Mouse (Mus musculus): Measurements from ENCODE around the gene 2310034C09Rik. TPM values are rescaled to one million over a fixed set of nuclear protein-coding genes. Genes with fewer than 3 reads are reported as not detected.
"Not testable (repeated sequence)": the region's sequence is repeated elsewhere in the genome, so short reads cannot be mapped to it uniquely, and the experiment has no call there.

Gene 2310034C09Rik
- not detected in 2 replicates for polyA plus RNA-seq (2014; fragmentation: Nextera tagmentation; extraction: Ambion mirVana)

- H3K9ac ChIP-seq (ENCODE audit: low read length); H3K27me3 ChIP-seq (ENCODE audit: control insufficient read depth, insufficient read depth, low read length); H3K4me3 ChIP-seq (ENCODE audit: control insufficient read depth in 1 of 2, insufficient read depth in 1 of 2, low read depth in 1 of 2, low read length in 2 of 2); H3K36me3 ChIP-seq (ENCODE audit: control insufficient read depth, insufficient read depth, low read length); ATAC-seq (ENCODE audit: insufficient number of reproducible peaks, insufficient read depth, low FRiP score, low read depth); H3K27ac ChIP-seq (replicated peaks in 1 of 2; ENCODE audit: control insufficient read depth in 1 of 2, insufficient read depth in 1 of 2, low read depth in 2 of 2, low read length in 2 of 2); H3K9me3 ChIP-seq (ENCODE audit: control insufficient read depth, low read length); H3K4me1 ChIP-seq (ENCODE audit: control insufficient read depth in 2 of 2, insufficient read depth in 2 of 2, low read length in 2 of 2); H3K4me2 ChIP-seq (ENCODE audit: low read length): not testable (repeated sequence)
- WGBS, result 77% methylated on average over 3 of the region's 3 CpGs
Observed at GRCm38 (mm10) chr16:88758547-88758946, at the start of gene 2310034C09Rik. Gene 2310034C09Rik, plus strand, starts transcription at chr16:88758847.

- Histone ChIP-seq H3K27me3 (ENCODE audit: control insufficient read depth, insufficient read depth, low read length) (no peaks in the 10 kb centered on the region), H3K9me3 (ENCODE audit: control insufficient read depth, low read length) (no peaks in the 10 kb centered on the region), H3K9ac (ENCODE audit: low read length) (no peak overlapping the region), H3K27ac (replicated peaks in 1 of 2; ENCODE audit: control insufficient read depth in 1 of 2, insufficient read depth in 1 of 2, low read depth in 2 of 2, low read length in 2 of 2) (no peak overlapping the region), H3K4me2 (ENCODE audit: low read length) (no peak overlapping the region), H3K36me3 (ENCODE audit: control insufficient read depth, insufficient read depth, low read length) (no peaks in the 10 kb centered on the region), H3K4me1 (ENCODE audit: control insufficient read depth in 2 of 2, insufficient read depth in 2 of 2, low read length in 2 of 2) (no peaks in the 10 kb centered on the region), H3K4me3 (ENCODE audit: control insufficient read depth in 1 of 2, insufficient read depth in 1 of 2, low read depth in 1 of 2, low read length in 2 of 2) (no peak overlapping the region)
- 58% methylated on average over 4 of the region's 4 CpGs for WGBS
- no peak for ATAC-seq (ENCODE audit: insufficient number of reproducible peaks, insufficient read depth, low FRiP score, low read depth)
Observed at GRCm38 (mm10) chr16:88710757-88711156, 47.9 kb upstream of the 2310034C09Rik start.

- Histone ChIP-seq H3K27me3 (ENCODE audit: control insufficient read depth, insufficient read depth, low read length) (no peaks in the 10 kb centered on the region), H3K36me3 (ENCODE audit: control insufficient read depth, insufficient read depth, low read length) (no peaks in the 10 kb centered on the region), H3K4me3 (ENCODE audit: control insufficient read depth in 1 of 2, insufficient read depth in 1 of 2, low read depth in 1 of 2, low read length in 2 of 2) (no peak overlapping the region), H3K9me3 (ENCODE audit: control insufficient read depth, low read length) (no peaks in the 10 kb centered on the region), H3K9ac (ENCODE audit: low read length) (no peak overlapping the region), H3K4me1 (ENCODE audit: control insufficient read depth in 2 of 2, insufficient read depth in 2 of 2, low read length in 2 of 2) (no peaks in the 10 kb centered on the region), H3K27ac (replicated peaks in 1 of 2; ENCODE audit: control insufficient read depth in 1 of 2, insufficient read depth in 1 of 2, low read depth in 2 of 2, low read length in 2 of 2) (no peak overlapping the region), H3K4me2 (ENCODE audit: low read length) (no peak overlapping the region)
- whole genome bisulfite sequencing, result 76% methylated on average over 6 of the region's 6 CpGs
- ATAC-seq (ENCODE audit: insufficient number of reproducible peaks, insufficient read depth, low FRiP score, low read depth), result no peak
Observed at GRCm38 (mm10) chr16:88711245-88711644, 47.4 kb upstream of the 2310034C09Rik start.

- no peak for ATAC-seq (ENCODE audit: insufficient number of reproducible peaks, insufficient read depth, low FRiP score, low read depth)
- no peaks in the 10 kb centered on the region for H3K9me3 ChIP-seq (ENCODE audit: control insufficient read depth, low read length)
- H3K27me3 ChIP-seq (ENCODE audit: control insufficient read depth, insufficient read depth, low read length), result no peaks in the 10 kb centered on the region
- no peak overlapping the region for H3K4me2 ChIP-seq (ENCODE audit: low read length)
- H3K36me3 ChIP-seq (ENCODE audit: control insufficient read depth, insufficient read depth, low read length), result no peaks in the 10 kb centered on the region
- no peak overlapping the region for H3K4me3 ChIP-seq (ENCODE audit: control insufficient read depth in 1 of 2, insufficient read depth in 1 of 2, low read depth in 1 of 2, low read length in 2 of 2)
- H3K4me1 ChIP-seq (ENCODE audit: control insufficient read depth in 2 of 2, insufficient read depth in 2 of 2, low read length in 2 of 2), result no peaks in the 10 kb centered on the region
- no peak overlapping the region for H3K27ac ChIP-seq (replicated peaks in 1 of 2; ENCODE audit: control insufficient read depth in 1 of 2, insufficient read depth in 1 of 2, low read depth in 2 of 2, low read length in 2 of 2)
- H3K9ac ChIP-seq (ENCODE audit: low read length), result no peak overlapping the region
Observed at GRCm38 (mm10) chr16:88716549-88716948, 42.1 kb upstream of the 2310034C09Rik start.

GRCm38 (mm10) chr16:88720031-88720430, 38.6 kb upstream of the 2310034C09Rik start:
- 40% methylated on average over 1 of the region's 1 CpGs for WGBS
- Histone ChIP-seq H3K4me2 (ENCODE audit: low read length) (no peak overlapping the region), H3K27ac (replicated peaks in 1 of 2; ENCODE audit: control insufficient read depth in 1 of 2, insufficient read depth in 1 of 2, low read depth in 2 of 2, low read length in 2 of 2) (no peak overlapping the region), H3K9ac (ENCODE audit: low read length) (no peak overlapping the region), H3K4me3 (ENCODE audit: control insufficient read depth in 1 of 2, insufficient read depth in 1 of 2, low read depth in 1 of 2, low read length in 2 of 2) (no peak overlapping the region), H3K4me1 (ENCODE audit: control insufficient read depth in 2 of 2, insufficient read depth in 2 of 2, low read length in 2 of 2) (no peaks in the 10 kb centered on the region), H3K9me3 (ENCODE audit: control insufficient read depth, low read length) (no peaks in the 10 kb centered on the region), H3K36me3 (ENCODE audit: control insufficient read depth, insufficient read depth, low read length) (no peaks in the 10 kb centered on the region), H3K27me3 (ENCODE audit: control insufficient read depth, insufficient read depth, low read length) (no peaks in the 10 kb centered on the region)
- no peak for ATAC-seq (ENCODE audit: insufficient number of reproducible peaks, insufficient read depth, low FRiP score, low read depth)

GRCm38 (mm10) chr16:88728812-88729275, 29.8 kb upstream of the 2310034C09Rik start, which contains the start of gene Krtap13-1:
Gene Krtap13-1, plus strand, starts transcription at chr16:88728862.
- 66% methylated on average over 4 of the region's 4 CpGs for WGBS
- no peaks in the 10 kb centered on the region for H3K27me3 ChIP-seq (ENCODE audit: control insufficient read depth, insufficient read depth, low read length)
- no peak within 1 kb of the TSS for H3K4me3 ChIP-seq (ENCODE audit: control insufficient read depth in 1 of 2, insufficient read depth in 1 of 2, low read depth in 1 of 2, low read length in 2 of 2)

GRCm38 (mm10) chr16:88735391-88735790, 23.3 kb upstream of the 2310034C09Rik start:
- H3K27ac ChIP-seq (replicated peaks in 1 of 2; ENCODE audit: control insufficient read depth in 1 of 2, insufficient read depth in 1 of 2, low read depth in 2 of 2, low read length in 2 of 2), result no peak overlapping the region
- no peaks in the 10 kb centered on the region for H3K36me3 ChIP-seq (ENCODE audit: control insufficient read depth, insufficient read depth, low read length)
- no peak overlapping the region for H3K9ac ChIP-seq (ENCODE audit: low read length)
- no peaks in the 10 kb centered on the region for H3K27me3 ChIP-seq (ENCODE audit: control insufficient read depth, insufficient read depth, low read length)
- H3K4me2 ChIP-seq (ENCODE audit: low read length), result no peak overlapping the region
- no peak overlapping the region for H3K4me3 ChIP-seq (ENCODE audit: control insufficient read depth in 1 of 2, insufficient read depth in 1 of 2, low read depth in 1 of 2, low read length in 2 of 2)
- no peaks in the 10 kb centered on the region for H3K4me1 ChIP-seq (ENCODE audit: control insufficient read depth in 2 of 2, insufficient read depth in 2 of 2, low read length in 2 of 2)
- no peak for ATAC-seq (ENCODE audit: insufficient number of reproducible peaks, insufficient read depth, low FRiP score, low read depth)
- WGBS, result 44% methylated on average over 2 of the region's 2 CpGs
- H3K9me3 ChIP-seq (ENCODE audit: control insufficient read depth, low read length), result no peaks in the 10 kb centered on the region

More at GRCm38 (mm10) chr16:88728812-88729275, 29.8 kb upstream of the 2310034C09Rik start, which contains the start of gene Krtap13-1:
- no peak within 1 kb of the TSS for H3K27ac ChIP-seq (replicated peaks in 1 of 2; ENCODE audit: control insufficient read depth in 1 of 2, insufficient read depth in 1 of 2, low read depth in 2 of 2, low read length in 2 of 2)
- H3K36me3 ChIP-seq (ENCODE audit: control insufficient read depth, insufficient read depth, low read length), result no peaks in the 10 kb centered on the region
- no peaks in the 10 kb centered on the region for H3K4me1 ChIP-seq (ENCODE audit: control insufficient read depth in 2 of 2, insufficient read depth in 2 of 2, low read length in 2 of 2)
- no peak within 1 kb of the TSS for H3K9ac ChIP-seq (ENCODE audit: low read length)
- no peaks in the 10 kb centered on the region for H3K9me3 ChIP-seq (ENCODE audit: control insufficient read depth, low read length)
- H3K4me2 ChIP-seq (ENCODE audit: low read length), result no peak within 1 kb of the TSS
- no peak for ATAC-seq (ENCODE audit: insufficient number of reproducible peaks, insufficient read depth, low FRiP score, low read depth)

GRCm38 (mm10) chr16:88744750-88745340, 13.8 kb upstream of the 2310034C09Rik start:
- no peak overlapping the region for H3K9ac ChIP-seq (ENCODE audit: low read length)
- ATAC-seq (ENCODE audit: insufficient number of reproducible peaks, insufficient read depth, low FRiP score, low read depth), result no peak
- no peaks in the 10 kb centered on the region for H3K36me3 ChIP-seq (ENCODE audit: control insufficient read depth, insufficient read depth, low read length)
- no peaks in the 10 kb centered on the region for H3K4me1 ChIP-seq (ENCODE audit: control insufficient read depth in 2 of 2, insufficient read depth in 2 of 2, low read length in 2 of 2)
- H3K27me3 ChIP-seq (ENCODE audit: control insufficient read depth, insufficient read depth, low read length), result no peaks in the 10 kb centered on the region
- H3K27ac ChIP-seq (replicated peaks in 1 of 2; ENCODE audit: control insufficient read depth in 1 of 2, insufficient read depth in 1 of 2, low read depth in 2 of 2, low read length in 2 of 2), result no peak overlapping the region
- no peaks in the 10 kb centered on the region for H3K9me3 ChIP-seq (ENCODE audit: control insufficient read depth, low read length)
- H3K4me2 ChIP-seq (ENCODE audit: low read length), result no peak overlapping the region
- 65% methylated on average over 4 of the region's 4 CpGs for WGBS
- H3K4me3 ChIP-seq (ENCODE audit: control insufficient read depth in 1 of 2, insufficient read depth in 1 of 2, low read depth in 1 of 2, low read length in 2 of 2), result no peak overlapping the region
